Mouse (Mus musculus): ENCODE data around the gene 1700034J05Rik. TPM values are rescaled to one million over a fixed set of nuclear protein-coding genes. Genes with fewer than 3 reads are reported as not detected.
A peak's percentile ranks its signal among the peaks of the same experiment; 100 is the strongest.

The 1700034J05Rik gene
- total RNA-seq, 2 experiments from 2014 or later = not detected

- DNase-seq = peak in 1 of 2 experiments; percentile 37
- intact Hi-C loops (cut with DNase I) = no loop called here
Measured at GRCm38 (mm10) chr6:146935957-146936356, 18.3 kb downstream of the 1700034J05Rik start.

GRCm38 (mm10) chr6:146933123-146933522 is 21.1 kb downstream of the 1700034J05Rik start:
- no peak for DNase-seq
- intact Hi-C loops (cut with DNase I) = loop anchor here (5.0 kb wide), 1 partner anchor 781 kb away; no protein-coding TSS in a partner anchor

GRCm38 (mm10) chr6:146929031-146929430 is 25.2 kb downstream of the 1700034J05Rik start:
- no peak for DNase-seq
- intact Hi-C loops (cut with DNase I) = no loop called here

GRCm38 (mm10) chr6:146928108-146928507 is 26.1 kb downstream of the 1700034J05Rik start:
- intact Hi-C loops (cut with DNase I) = no loop called here
- no peak for DNase-seq

- DNase-seq = no peak
- intact Hi-C loops (cut with DNase I) = no loop called here
Measured at GRCm38 (mm10) chr6:146926415-146926980, 27.7 kb downstream of the 1700034J05Rik start.

GRCm38 (mm10) chr6:146918341-146918740 is 35.9 kb downstream of the 1700034J05Rik start:
- intact Hi-C loops (cut with DNase I) = no loop called here
- no peak for DNase-seq

GRCm38 (mm10) chr6:146917396-146917795 is 36.8 kb downstream of the 1700034J05Rik start:
- intact Hi-C loops (cut with DNase I) = no loop called here

GRCm38 (mm10) chr6:146915808-146916207 is 38.4 kb downstream of the 1700034J05Rik start:
- intact Hi-C loops (cut with DNase I) = no loop called here

More at GRCm38 (mm10) chr6:146917396-146917795, 36.8 kb downstream of the 1700034J05Rik start:
- DNase-seq = no peak

GRCm38 (mm10) chr6:146913489-146914198 is 40.6 kb downstream of the 1700034J05Rik start:
- DNase-seq = no peak
- intact Hi-C loops (cut with DNase I) = no loop called here

More at GRCm38 (mm10) chr6:146915808-146916207, 38.4 kb downstream of the 1700034J05Rik start:
- no peak for DNase-seq

- no peak for DNase-seq
- intact Hi-C loops (cut with DNase I) = no loop called here
Measured at GRCm38 (mm10) chr6:146912835-146913488, 41.3 kb downstream of the 1700034J05Rik start.

- intact Hi-C loops (cut with DNase I) = no loop called here
- DNase-seq = no peak
Measured at GRCm38 (mm10) chr6:146910801-146911200, 43.4 kb downstream of the 1700034J05Rik start.

- DNase-seq = peak in 1 of 2 experiments; percentile 12
- intact Hi-C loops (cut with DNase I) = no loop called here
Measured at GRCm38 (mm10) chr6:146909725-146910489, 44.3 kb downstream of the 1700034J05Rik start.

- DNase-seq = no peak
- intact Hi-C loops (cut with DNase I) = no loop called here
Measured at GRCm38 (mm10) chr6:146908801-146909200, 45.4 kb downstream of the 1700034J05Rik start.

- intact Hi-C loops (cut with DNase I) = no loop called here
- DNase-seq = no peak
Measured at GRCm38 (mm10) chr6:146907795-146908190, 46.4 kb downstream of the 1700034J05Rik start.

- intact Hi-C loops (cut with DNase I) = no loop called here
- no peak for DNase-seq
Measured at GRCm38 (mm10) chr6:146907061-146907794, 47.0 kb downstream of the 1700034J05Rik start.

GRCm38 (mm10) chr6:146906000-146906786 is 48.0 kb downstream of the 1700034J05Rik start:
- no peak for DNase-seq

GRCm38 (mm10) chr6:146904707-146905106 is 49.5 kb downstream of the 1700034J05Rik start:
- intact Hi-C loops (cut with DNase I) = no loop called here
- no peak for DNase-seq

More at GRCm38 (mm10) chr6:146906000-146906786, 48.0 kb downstream of the 1700034J05Rik start:
- intact Hi-C loops (cut with DNase I) = no loop called here

GRCm38 (mm10) chr6:146903632-146904031 is 50.6 kb downstream of the 1700034J05Rik start:
- no peak for DNase-seq
- intact Hi-C loops (cut with DNase I) = no loop called here

- intact Hi-C loops (cut with DNase I) = no loop called here
- no peak for DNase-seq
Measured at GRCm38 (mm10) chr6:146901929-146902328, 52.3 kb downstream of the 1700034J05Rik start.

All from gastrocnemius, postnatal 36 days (tissue).